Mouse (Mus musculus) effector memory CD4-positive, alpha-beta T cell, adult 5 months (primary cell): ENCODE results near the gene Vmn2r61. TPM values are rescaled to one million over a fixed set of nuclear protein-coding genes. Genes with fewer than 3 reads are reported as not detected.

ENCODE experiments used
- polyA plus RNA-seq: library from polyadenylated mRNA; unstranded; fragments of 100-300 nt; shearing (Covaris generic); gene quantifications from one replicate; pipeline ENCODE4 v1.2.1, GENCODE M21; 2017

The Vmn2r61 gene
- not detected for polyA plus RNA-seq

GRCm38 (mm10) chr7:42259753-42260152 is at the start of gene Vmn2r61:
TSS of gene Vmn2r61 (plus strand) at chr7:42260053.

Other genes with a start within 250 kb of the Vmn2r61 start
- 0.15 TPM for gene Vmn2r59, start 201.0 kb upstream of the Vmn2r61 start, polyA plus RNA-seq
- gene Vmn2r60, start 152.3 kb upstream of the Vmn2r61 start, polyA plus RNA-seq, result not detected
- gene 4933421I07Rik, start 188.1 kb downstream of the Vmn2r61 start, polyA plus RNA-seq, result not detected
- gene Zfp141, start 245.7 kb downstream of the Vmn2r61 start, polyA plus RNA-seq, result 14.2 TPM